Mouse (Mus musculus): Measurements from ENCODE around the gene Plk3. TPM values are rescaled to one million over a fixed set of nuclear protein-coding genes. Genes with fewer than 3 reads are reported as not detected.

Gene Plk3
- total RNA-seq, 4 experiments from 2014 or later, result 1.2 to 1.8 (median 1.6) TPM

Small RNA genes within 50 kb of the gene (microRNA-seq; reads per million reads assigned to microRNA genes)
- not detected for gene Gm22398

Other genes with a start within 250 kb of the Plk3 start
- gene Urod, start 139.6 kb downstream of the Plk3 start, total RNA-seq (2022), result 100 to 1,000 TPM in 1 of 4 experiments, 10 to 100 TPM in 3; 85.5 to 108 (median 91.8) TPM
- gene Hectd3, start 138.6 kb downstream of the Plk3 start, total RNA-seq (2022), result 10 to 100 TPM; 16.7 to 20.6 (median 17.7) TPM
- 10 to 100 TPM; 13.5 to 18.2 (median 15.0) TPM for gene Eif2b3, start 114.6 kb downstream of the Plk3 start, total RNA-seq (2022)
- gene Ptch2, start 37.9 kb downstream of the Plk3 start, total RNA-seq (2022), result 1 to 10 TPM in 1 of 4 experiments, under 1 TPM in 3; 0.44 to 1.0 (median 0.58) TPM
- gene Btbd19, start 8.2 kb downstream of the Plk3 start, total RNA-seq (2022), result 1 to 10 TPM; 1.8 to 3.5 (median 2.4) TPM
- gene Tctex1d4, start 7.2 kb downstream of the Plk3 start, total RNA-seq (2022), result under 1 TPM in 1 of 4 experiments, not detected in 3; 0.40 TPM
- gene Rps8, start 22.3 kb upstream of the Plk3 start, total RNA-seq (2022), result 100 to 1,000 TPM; 504 to 617 (median 566) TPM
- gene Kif2c, start 48.7 kb upstream of the Plk3 start, total RNA-seq (2022), result under 1 TPM in 2 of 4 experiments, not detected in 2; 0.32 to 0.53 TPM
- gene Tmem53, start 118.0 kb upstream of the Plk3 start, total RNA-seq (2022), result 10 to 100 TPM; 22.3 to 37.6 (median 30.1) TPM
- gene Armh1, start 118.2 kb upstream of the Plk3 start, total RNA-seq (2022), result under 1 TPM in 2 of 4 experiments, not detected in 2; 0.22 to 0.35 TPM

Data from heart, adult 8-10 months (tissue).